Mouse (Mus musculus): ENCODE results near the gene Stkld1. TPM values are rescaled to one million over a fixed set of nuclear protein-coding genes. Genes with fewer than 3 reads are reported as not detected.
"Not testable (repeated sequence)": the region's sequence is repeated elsewhere in the genome, so short reads cannot be mapped to it uniquely, and the experiment has no call there.

The Stkld1 gene
- not detected for total RNA-seq (2022)

- DNase-seq (ENCODE audit: low spot score in 2 of 2) = peak; percentile 89 to 95
Observed at GRCm38 (mm10) chr2:26933304-26934055, at the start of gene Stkld1, which contains the start of gene Surf4. Gene Stkld1, plus strand, starts transcription at chr2:26934047. Gene Surf4, minus strand, starts transcription at chr2:26933928.

GRCm38 (mm10) chr2:26885541-26885940 lies 48.3 kb upstream of the Stkld1 start:
- not testable (repeated sequence) for DNase-seq (ENCODE audit: low spot score in 2 of 2)

DNA sequence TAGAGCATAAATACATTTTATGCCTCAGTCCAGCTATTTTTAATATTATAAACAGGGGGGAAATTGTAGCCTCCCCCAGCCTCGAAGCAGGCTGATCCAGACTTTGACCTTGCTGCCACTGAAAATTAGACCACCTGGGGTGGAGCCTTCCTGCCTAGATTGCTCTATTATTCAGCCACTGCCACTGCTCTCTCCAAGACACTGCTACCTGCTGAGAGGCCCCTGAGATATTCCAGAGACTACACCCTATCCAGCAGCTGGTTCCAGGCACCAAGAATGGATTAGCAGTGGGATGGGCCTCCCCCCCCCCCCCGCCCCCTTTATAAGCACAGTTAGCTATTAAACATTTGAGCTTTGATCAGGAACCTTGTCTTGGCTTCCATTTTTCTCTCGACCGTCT lies 47.7 kb upstream of the Stkld1 start:
- DNase-seq (ENCODE audit: low spot score in 2 of 2) = not testable (repeated sequence)

GRCm38 (mm10) chr2:26895898-26896297 lies 37.9 kb upstream of the Stkld1 start:
- DNase-seq (ENCODE audit: low spot score in 2 of 2) = no peak

GRCm38 (mm10) chr2:26900731-26901130 lies 33.1 kb upstream of the Stkld1 start:
- no peak for DNase-seq (ENCODE audit: low spot score in 2 of 2)

DNA sequence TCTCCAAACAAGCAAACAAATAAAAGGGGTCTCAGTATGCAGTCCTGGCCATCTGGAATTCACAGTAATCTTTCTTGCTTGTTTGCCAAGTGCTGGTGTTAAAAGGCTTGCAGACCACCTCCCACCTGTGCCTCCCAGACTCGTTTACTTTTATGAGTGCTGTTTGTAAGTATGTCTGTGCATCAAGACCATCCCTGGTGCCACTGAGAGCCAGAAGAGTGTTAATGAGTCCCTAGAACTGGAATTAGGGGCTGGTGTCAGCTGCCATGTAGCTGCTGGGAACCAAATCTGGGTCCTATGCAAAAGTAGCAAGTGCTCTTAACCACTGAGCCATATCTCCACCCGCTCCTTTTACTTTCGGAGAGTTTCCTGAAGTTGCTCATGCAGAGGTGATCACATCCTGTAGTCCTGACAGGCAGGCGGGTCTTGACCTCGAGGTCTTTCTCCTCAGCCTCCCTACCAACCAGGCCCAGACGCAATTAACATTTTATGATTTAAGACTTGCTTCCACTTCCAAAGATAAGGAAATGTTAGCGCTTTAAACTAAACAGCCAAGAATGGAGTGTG lies 31.9 kb upstream of the Stkld1 start:
- no peak for DNase-seq (ENCODE audit: low spot score in 2 of 2)

GRCm38 (mm10) chr2:26902467-26903220 lies 31.2 kb upstream of the Stkld1 start, which contains the start of gene Surf6:
Gene Surf6, minus strand, starts transcription at chr2:26902879.
- peak; percentile 87 to 94 for DNase-seq (ENCODE audit: low spot score in 2 of 2)

GRCm38 (mm10) chr2:26903311-26903710 lies 30.5 kb upstream of the Stkld1 start:
- no peak for DNase-seq (ENCODE audit: low spot score in 2 of 2)

DNA sequence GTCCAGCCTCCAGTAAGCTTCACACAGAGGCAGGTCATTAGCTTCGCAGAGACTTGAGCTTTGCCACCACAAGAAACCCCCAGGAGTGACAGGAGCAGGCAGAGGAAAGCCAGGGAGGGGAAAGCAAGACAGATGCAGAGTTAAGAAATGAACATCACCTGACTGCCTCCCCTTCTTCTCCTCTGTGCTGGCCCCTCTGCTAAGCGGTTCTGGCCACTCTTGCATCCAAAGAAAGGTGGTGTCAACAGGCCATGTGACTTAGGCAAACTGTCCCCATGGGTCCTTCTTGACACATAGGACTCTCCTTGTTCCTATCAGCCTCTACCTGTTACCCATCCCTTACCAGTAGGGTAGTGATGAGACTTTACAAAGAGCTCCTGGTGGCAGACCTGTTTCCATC lies 27.9 kb upstream of the Stkld1 start:
- DNase-seq (ENCODE audit: low spot score in 2 of 2) = no peak

DNA sequence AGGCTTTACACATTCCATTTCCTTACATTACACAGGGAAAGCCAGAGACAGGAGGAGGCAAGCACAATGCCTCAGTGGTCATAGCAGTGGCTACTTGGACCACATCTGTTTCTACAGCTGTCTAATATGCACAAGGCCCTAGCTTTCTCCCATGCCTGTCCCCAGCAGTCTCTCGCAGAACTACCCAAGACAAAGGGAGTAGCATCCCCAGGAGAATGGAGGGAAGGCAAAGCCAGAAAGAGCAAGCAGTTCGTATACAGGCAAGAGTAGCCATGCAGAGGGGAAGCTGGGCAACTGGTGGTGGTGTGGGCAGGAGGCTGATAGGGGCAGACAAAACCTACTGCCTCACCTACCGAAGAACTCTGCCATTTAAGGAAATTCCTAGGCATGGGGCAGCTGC lies 27.4 kb upstream of the Stkld1 start:
- no peak for DNase-seq (ENCODE audit: low spot score in 2 of 2)

- DNase-seq (ENCODE audit: low spot score in 2 of 2) = no peak
Observed at GRCm38 (mm10) chr2:26907109-26907508, 26.7 kb upstream of the Stkld1 start.

DNA sequence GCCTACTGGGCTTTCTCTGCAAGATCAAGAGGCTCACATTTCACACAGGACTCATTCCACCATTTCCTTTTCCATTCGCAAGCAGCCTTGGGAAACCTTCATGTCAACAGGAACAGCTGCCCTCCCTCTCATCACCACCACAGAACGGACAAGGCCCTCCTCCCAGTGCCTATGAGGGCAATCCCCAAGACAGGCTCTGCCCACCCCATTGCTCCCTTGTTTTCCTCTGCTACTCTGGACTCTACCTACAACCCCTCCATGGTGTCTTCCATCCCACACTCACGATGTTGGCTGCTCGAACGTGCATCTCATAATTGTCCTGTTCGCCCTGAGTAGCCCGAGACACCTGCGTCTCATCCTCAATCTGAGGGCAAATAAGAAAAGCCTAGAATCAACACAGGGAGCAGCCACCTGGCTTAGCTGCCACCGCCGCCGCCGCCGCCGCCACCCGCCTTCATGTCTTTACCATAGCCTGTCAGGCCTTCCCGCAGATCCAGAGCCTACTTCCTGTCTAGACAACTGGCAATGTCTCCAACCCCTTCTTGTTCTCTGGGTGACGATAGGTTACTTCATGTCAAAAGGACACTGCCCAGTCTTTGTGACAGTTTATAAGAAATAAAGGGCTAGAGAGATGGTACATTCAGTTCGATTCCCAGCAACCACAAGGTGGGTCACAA lies 25.0 kb upstream of the Stkld1 start:
- no peak for DNase-seq (ENCODE audit: low spot score in 2 of 2)

GRCm38 (mm10) chr2:26909387-26909784 lies 24.5 kb upstream of the Stkld1 start:
- no peak for DNase-seq (ENCODE audit: low spot score in 2 of 2)

- peak; percentile 100 for DNase-seq (ENCODE audit: low spot score in 2 of 2)
Observed at GRCm38 (mm10) chr2:26910124-26910993, 23.5 kb upstream of the Stkld1 start, which contains the start of the genes Med22 and Rpl7a. Gene Med22, minus strand, starts transcription at chr2:26910677. Gene Rpl7a, plus strand, starts transcription at chr2:26910764.

- peak in 1 of 2 experiments; percentile 42 for DNase-seq (ENCODE audit: low spot score in 2 of 2)
Observed at GRCm38 (mm10) chr2:26910994-26911765, 22.7 kb upstream of the Stkld1 start.

- no peak for DNase-seq (ENCODE audit: low spot score in 2 of 2)
Observed at GRCm38 (mm10) chr2:26912253-26912770, 21.5 kb upstream of the Stkld1 start.

DNA sequence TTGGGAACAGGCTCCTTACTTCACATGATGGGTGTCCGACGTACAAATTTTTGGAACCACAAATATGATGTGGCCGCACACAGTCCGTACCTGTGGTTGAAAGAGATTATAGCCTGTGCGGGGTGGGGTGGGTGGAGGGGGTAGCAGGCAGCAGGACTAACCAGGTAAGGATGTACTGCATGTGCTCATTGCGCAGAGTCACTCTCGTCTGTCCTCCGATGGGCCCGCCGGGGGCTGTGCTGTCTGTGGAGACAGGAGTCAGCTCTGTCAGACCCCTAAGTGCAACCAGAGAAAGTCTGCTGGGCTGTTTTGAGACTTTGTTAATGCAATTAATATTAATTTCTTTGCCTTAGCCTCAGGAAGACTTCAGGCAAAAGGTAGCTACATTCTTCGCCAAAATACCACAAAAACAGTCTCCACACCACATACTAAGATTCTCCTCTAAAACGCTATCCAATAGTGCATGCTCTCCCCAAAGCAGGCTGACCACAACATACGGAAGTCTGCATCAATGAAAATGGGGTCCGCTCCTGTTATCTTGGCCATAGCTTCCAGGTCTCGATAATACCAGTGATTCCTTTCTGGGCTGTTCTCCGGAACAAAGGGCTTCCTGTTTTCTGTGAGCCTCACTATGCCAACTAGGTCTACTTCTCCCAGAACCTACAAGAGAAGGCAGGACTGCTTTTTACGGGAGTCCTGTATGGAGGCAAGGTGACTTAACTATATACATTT lies 20.3 kb upstream of the Stkld1 start:
- no peak for DNase-seq (ENCODE audit: low spot score in 2 of 2)

DNA sequence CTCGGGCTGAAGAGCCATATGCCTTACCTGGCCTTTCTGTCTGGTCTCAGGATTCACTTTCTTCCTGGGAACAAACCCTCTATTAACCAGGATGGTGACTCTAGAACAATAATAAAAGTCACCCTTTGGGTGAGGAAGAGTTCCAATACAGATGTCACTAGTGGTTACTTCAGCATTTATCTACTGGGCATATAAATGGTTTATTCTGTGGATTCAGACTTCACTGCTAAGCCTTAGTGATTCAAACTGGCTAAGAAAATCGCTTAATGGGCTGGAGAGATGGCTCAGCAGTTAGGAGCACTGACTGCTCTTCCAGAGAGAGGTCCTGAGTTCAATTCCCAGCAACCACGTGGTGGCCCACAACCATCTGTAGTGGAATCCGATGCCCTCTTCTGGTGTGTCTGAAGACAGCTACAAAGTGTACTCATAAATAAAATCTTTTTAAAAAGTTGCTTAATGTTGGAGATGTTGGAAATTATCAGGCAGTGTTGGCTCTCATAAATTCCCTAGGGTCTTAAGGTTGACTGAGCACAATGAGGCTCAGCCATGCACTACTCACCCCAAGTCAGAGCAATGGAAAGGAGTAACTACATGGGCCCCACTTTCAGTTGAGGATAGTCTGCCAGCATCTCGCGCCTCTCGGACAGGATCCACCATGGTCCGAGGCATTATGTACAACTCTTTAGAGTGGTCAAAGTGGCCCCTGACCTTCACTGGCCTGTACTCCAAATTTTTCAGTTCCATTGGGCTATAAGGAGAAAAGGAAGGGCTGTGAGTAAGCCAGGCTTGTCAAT lies 19.5 kb upstream of the Stkld1 start:
- no peak for DNase-seq (ENCODE audit: low spot score in 2 of 2)

Measured in gastrocnemius, adult 8-10 months (tissue).